Mouse (Mus musculus): Measurements from ENCODE around the gene Atp23. TPM values are rescaled to one million over a fixed set of nuclear protein-coding genes. Genes with fewer than 3 reads are reported as not detected.
A peak's percentile ranks its signal among the peaks of the same experiment; 100 is the strongest.

Gene Atp23
- polyA plus RNA-seq, 1 experiment from 2014 or later, result 9.4 TPM

GRCm38 (mm10) chr10:126865284-126865683 is 35.9 kb downstream of the Atp23 start:
- Histone ChIP-seq H3K4me1 (ENCODE audit: control insufficient read depth, insufficient read depth, low read length) (no peaks in the 10 kb centered on the region), H3K27ac (ENCODE audit: low read depth, low read length) (no peak overlapping the region), H3K27me3 (ENCODE audit: control insufficient read depth, insufficient read depth, low read length) (no peaks in the 10 kb centered on the region), H3K36me3 (ENCODE audit: control insufficient read depth, insufficient read depth, low read length) (no peaks in the 10 kb centered on the region), H3K4me3 (ENCODE audit: low read depth, low read length) (no peak overlapping the region), H3K9ac (ENCODE audit: low read depth, low read length) (no peak overlapping the region), H3K4me2 (no peak overlapping the region), H3K9me3 (replicated peaks; ENCODE audit: control insufficient read depth, low read length) (no peaks in the 10 kb centered on the region)
- no peak for ATAC-seq (replicated peaks; ENCODE audit: insufficient number of reproducible peaks, low FRiP score, low TSS enrichment)
- 85% methylated on average over 8 of the region's 8 CpGs for WGBS (ENCODE audit: insufficient replicate concordance)

- Histone ChIP-seq H3K36me3 (ENCODE audit: control insufficient read depth, insufficient read depth, low read length) (no peaks in the 10 kb centered on the region), H3K27ac (ENCODE audit: low read depth, low read length) (no peak overlapping the region), H3K9ac (ENCODE audit: low read depth, low read length) (no peak overlapping the region), H3K9me3 (replicated peaks; ENCODE audit: control insufficient read depth, low read length) (no peaks in the 10 kb centered on the region), H3K4me1 (ENCODE audit: control insufficient read depth, insufficient read depth, low read length) (no peaks in the 10 kb centered on the region), H3K4me2 (no peak overlapping the region), H3K27me3 (ENCODE audit: control insufficient read depth, insufficient read depth, low read length) (no peaks in the 10 kb centered on the region), H3K4me3 (ENCODE audit: low read depth, low read length) (no peak overlapping the region)
- ATAC-seq (replicated peaks; ENCODE audit: insufficient number of reproducible peaks, low FRiP score, low TSS enrichment), result no peak
- whole genome bisulfite sequencing (ENCODE audit: insufficient replicate concordance), result 69% methylated on average over 12 of the region's 12 CpGs
Observed at GRCm38 (mm10) chr10:126862193-126862592, 39.0 kb downstream of the Atp23 start.

GRCm38 (mm10) chr10:126853286-126853685 is 47.9 kb downstream of the Atp23 start:
- Histone ChIP-seq H3K27me3 (ENCODE audit: control insufficient read depth, insufficient read depth, low read length) (no peaks in the 10 kb centered on the region), H3K4me1 (ENCODE audit: control insufficient read depth, insufficient read depth, low read length) (no peaks in the 10 kb centered on the region), H3K27ac (ENCODE audit: low read depth, low read length) (no peak overlapping the region), H3K36me3 (ENCODE audit: control insufficient read depth, insufficient read depth, low read length) (no peaks in the 10 kb centered on the region), H3K9me3 (replicated peaks; ENCODE audit: control insufficient read depth, low read length) (0 out of 2 replicates have a peak, but pooled peaks cover 2% of the 10 kb centered on the region), H3K4me3 (ENCODE audit: low read depth, low read length) (no peak overlapping the region), H3K4me2 (no peak overlapping the region), H3K9ac (ENCODE audit: low read depth, low read length) (no peak overlapping the region)
- ATAC-seq (replicated peaks; ENCODE audit: insufficient number of reproducible peaks, low FRiP score, low TSS enrichment), result no peak
- 73% methylated on average over 10 of the region's 10 CpGs for WGBS (ENCODE audit: insufficient replicate concordance)

GRCm38 (mm10) chr10:126845309-126845911 is 55.7 kb downstream of the Atp23 start:
- Histone ChIP-seq H3K9me3 (replicated peaks; ENCODE audit: control insufficient read depth, low read length) (0 out of 2 replicates have a peak, but pooled peaks cover 2% of the 10 kb centered on the region), H3K27me3 (ENCODE audit: control insufficient read depth, insufficient read depth, low read length) (no peaks in the 10 kb centered on the region), H3K4me3 (ENCODE audit: low read depth, low read length) (no peak overlapping the region), H3K36me3 (ENCODE audit: control insufficient read depth, insufficient read depth, low read length) (no peaks in the 10 kb centered on the region), H3K4me2 (peak overlapping the region; percentile 27), H3K27ac (ENCODE audit: low read depth, low read length) (no peak overlapping the region), H3K9ac (ENCODE audit: low read depth, low read length) (no peak overlapping the region), H3K4me1 (ENCODE audit: control insufficient read depth, insufficient read depth, low read length) (no peaks in the 10 kb centered on the region)
- 44% methylated on average over 10 of the region's 10 CpGs for WGBS (ENCODE audit: insufficient replicate concordance)
- ATAC-seq (replicated peaks; ENCODE audit: insufficient number of reproducible peaks, low FRiP score, low TSS enrichment), result no peak

GRCm38 (mm10) chr10:126844689-126845088 is 56.5 kb downstream of the Atp23 start:
- H3K9ac ChIP-seq (ENCODE audit: low read depth, low read length), result no peak overlapping the region
- WGBS (ENCODE audit: insufficient replicate concordance), result 30% methylated on average over 12 of the region's 12 CpGs
- no peak for ATAC-seq (replicated peaks; ENCODE audit: insufficient number of reproducible peaks, low FRiP score, low TSS enrichment)
- no peaks in the 10 kb centered on the region for H3K36me3 ChIP-seq (ENCODE audit: control insufficient read depth, insufficient read depth, low read length)
- H3K4me1 ChIP-seq (ENCODE audit: control insufficient read depth, insufficient read depth, low read length), result no peaks in the 10 kb centered on the region
- H3K9me3 ChIP-seq (replicated peaks; ENCODE audit: control insufficient read depth, low read length), result 0 out of 2 replicates have a peak, but pooled peaks cover 2% of the 10 kb centered on the region
- H3K27ac ChIP-seq (ENCODE audit: low read depth, low read length), result no peak overlapping the region
- peak overlapping the region; percentile 27 for H3K4me2 ChIP-seq
- no peak overlapping the region for H3K4me3 ChIP-seq (ENCODE audit: low read depth, low read length)
- H3K27me3 ChIP-seq (ENCODE audit: control insufficient read depth, insufficient read depth, low read length), result no peaks in the 10 kb centered on the region

GRCm38 (mm10) chr10:126840266-126840665 is 60.9 kb downstream of the Atp23 start:
- no peak for ATAC-seq (replicated peaks; ENCODE audit: insufficient number of reproducible peaks, low FRiP score, low TSS enrichment)
- Histone ChIP-seq H3K27me3 (ENCODE audit: control insufficient read depth, insufficient read depth, low read length) (no peaks in the 10 kb centered on the region), H3K4me3 (ENCODE audit: low read depth, low read length) (no peak overlapping the region), H3K27ac (ENCODE audit: low read depth, low read length) (no peak overlapping the region), H3K4me1 (ENCODE audit: control insufficient read depth, insufficient read depth, low read length) (no peaks in the 10 kb centered on the region), H3K36me3 (ENCODE audit: control insufficient read depth, insufficient read depth, low read length) (no peaks in the 10 kb centered on the region), H3K4me2 (no peak overlapping the region), H3K9ac (ENCODE audit: low read depth, low read length) (no peak overlapping the region), H3K9me3 (replicated peaks; ENCODE audit: control insufficient read depth, low read length) (no peaks in the 10 kb centered on the region)

GRCm38 (mm10) chr10:126833006-126833405 is 68.1 kb downstream of the Atp23 start:
- 35% methylated on average over 5 of the region's 5 CpGs for WGBS (ENCODE audit: insufficient replicate concordance)
- H3K36me3 ChIP-seq (ENCODE audit: control insufficient read depth, insufficient read depth, low read length), result no peaks in the 10 kb centered on the region
- H3K4me2 ChIP-seq, result no peak overlapping the region
- H3K27ac ChIP-seq (ENCODE audit: low read depth, low read length), result no peak overlapping the region
- H3K4me3 ChIP-seq (ENCODE audit: low read depth, low read length), result no peak overlapping the region
- no peak overlapping the region for H3K9ac ChIP-seq (ENCODE audit: low read depth, low read length)
- H3K4me1 ChIP-seq (ENCODE audit: control insufficient read depth, insufficient read depth, low read length), result no peaks in the 10 kb centered on the region
- no peaks in the 10 kb centered on the region; the same call in 1 of the 2 replicates for H3K9me3 ChIP-seq (replicated peaks; ENCODE audit: control insufficient read depth, low read length)
- H3K27me3 ChIP-seq (ENCODE audit: control insufficient read depth, insufficient read depth, low read length), result no peaks in the 10 kb centered on the region
- ATAC-seq (replicated peaks; ENCODE audit: insufficient number of reproducible peaks, low FRiP score, low TSS enrichment), result no peak

GRCm38 (mm10) chr10:126831329-126831728 is 69.8 kb downstream of the Atp23 start:
- no peak overlapping the region for H3K27ac ChIP-seq (ENCODE audit: low read depth, low read length)
- H3K9me3 ChIP-seq (replicated peaks; ENCODE audit: control insufficient read depth, low read length), result no peaks in the 10 kb centered on the region; the same call in 1 of the 2 replicates
- no peak overlapping the region for H3K4me3 ChIP-seq (ENCODE audit: low read depth, low read length)
- H3K27me3 ChIP-seq (ENCODE audit: control insufficient read depth, insufficient read depth, low read length), result no peaks in the 10 kb centered on the region
- no peaks in the 10 kb centered on the region for H3K4me1 ChIP-seq (ENCODE audit: control insufficient read depth, insufficient read depth, low read length)
- no peak overlapping the region for H3K9ac ChIP-seq (ENCODE audit: low read depth, low read length)
- 83% methylated on average over 5 of the region's 5 CpGs for WGBS (ENCODE audit: insufficient replicate concordance)
- H3K4me2 ChIP-seq, result no peak overlapping the region
- no peaks in the 10 kb centered on the region for H3K36me3 ChIP-seq (ENCODE audit: control insufficient read depth, insufficient read depth, low read length)
- no peak for ATAC-seq (replicated peaks; ENCODE audit: insufficient number of reproducible peaks, low FRiP score, low TSS enrichment)

- H3K36me3 ChIP-seq (ENCODE audit: control insufficient read depth, insufficient read depth, low read length), result no peaks in the 10 kb centered on the region
- no peak overlapping the region for H3K9ac ChIP-seq (ENCODE audit: low read depth, low read length)
- no peaks in the 10 kb centered on the region for H3K4me1 ChIP-seq (ENCODE audit: control insufficient read depth, insufficient read depth, low read length)
- no peak overlapping the region for H3K27ac ChIP-seq (ENCODE audit: low read depth, low read length)
- H3K4me2 ChIP-seq, result no peak overlapping the region
- no peak overlapping the region for H3K4me3 ChIP-seq (ENCODE audit: low read depth, low read length)
- no peaks in the 10 kb centered on the region for H3K27me3 ChIP-seq (ENCODE audit: control insufficient read depth, insufficient read depth, low read length)
- 76% methylated on average over 7 of the region's 7 CpGs for WGBS (ENCODE audit: insufficient replicate concordance)
- H3K9me3 ChIP-seq (replicated peaks; ENCODE audit: control insufficient read depth, low read length), result no peaks in the 10 kb centered on the region; the same call in 1 of the 2 replicates
- no peak for ATAC-seq (replicated peaks; ENCODE audit: insufficient number of reproducible peaks, low FRiP score, low TSS enrichment)
Observed at GRCm38 (mm10) chr10:126828618-126829017, 72.5 kb downstream of the Atp23 start.
